Mouse (Mus musculus) stomach, postnatal 0 days (tissue): ENCODE measurements at regions not wholly inside any gene's neighbourhood (a gene's known extent, or its start where the extent isn't known, plus 50 kb on each side); places are given as distances from the start of the nearest gene placed in this dataset.
"Not testable (repeated sequence)": the region's sequence is repeated elsewhere in the genome, so short reads cannot be mapped to it uniquely, and the experiment has no call there.

Experiments used
- CTCF ChIP-seq: IDR thresholded peaks from 2 replicates; pipeline ENCODE4 v1.5.1; 2016; ENCODE audit warnings: antibody characterized with exemption, low read depth, mild to moderate bottlenecking, moderate library complexity
- EP300 ChIP-seq: optimal IDR thresholded peaks from 2 replicates; pipeline ENCODE3; 2016; ENCODE audit warnings: antibody characterized with exemption

DNA sequence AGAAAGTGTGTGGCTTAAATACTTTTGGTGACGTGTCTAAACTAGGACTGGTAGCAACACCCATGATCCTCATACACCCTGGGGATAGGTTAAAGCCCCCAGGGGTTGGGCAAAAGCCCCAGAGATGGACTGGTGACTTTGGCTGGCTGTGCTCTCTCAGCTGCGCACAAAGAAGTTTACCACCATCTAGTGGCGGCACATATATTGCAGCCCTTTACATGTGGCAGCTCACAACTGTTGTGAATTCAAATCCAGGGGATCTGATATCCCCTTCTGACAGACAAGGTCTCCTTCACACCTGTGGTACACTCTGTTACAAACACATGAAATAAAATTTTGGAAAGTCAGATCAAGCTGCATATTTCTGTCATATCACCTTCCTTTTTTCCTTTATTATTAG, 283.1 kb downstream of the Samd9l start:
- not testable (repeated sequence) for TF ChIP-seq EP300, CTCF
